Mouse (Mus musculus): Measurements from ENCODE around the gene Nav1. TPM values are rescaled to one million over a fixed set of nuclear protein-coding genes. Genes with fewer than 3 reads are reported as not detected.

The Nav1 gene
- polyA plus RNA-seq, 1 experiment from 2014 or later: 30.6 TPM

GRCm38 (mm10) chr1:135633478-135633877, 26.4 kb upstream of the Nav1 start:
- H3K9me3 ChIP-seq (replicated peaks): no peaks in the 10 kb centered on the region
- no peaks in the 10 kb centered on the region for H3K36me3 ChIP-seq (ENCODE audit: poor library complexity, severe bottlenecking)
- peaks cover 28% of the 10 kb centered on the region for H3K4me1 ChIP-seq
- 86% methylated on average over 4 of the region's 4 CpGs for WGBS
- no peak overlapping the region for H3K4me2 ChIP-seq
- H3K9ac ChIP-seq: no peak overlapping the region
- H3K4me3 ChIP-seq: no peak overlapping the region
- H3K27ac ChIP-seq: no peak overlapping the region
- no peaks in the 10 kb centered on the region for H3K27me3 ChIP-seq
- ATAC-seq: no peak

DNA sequence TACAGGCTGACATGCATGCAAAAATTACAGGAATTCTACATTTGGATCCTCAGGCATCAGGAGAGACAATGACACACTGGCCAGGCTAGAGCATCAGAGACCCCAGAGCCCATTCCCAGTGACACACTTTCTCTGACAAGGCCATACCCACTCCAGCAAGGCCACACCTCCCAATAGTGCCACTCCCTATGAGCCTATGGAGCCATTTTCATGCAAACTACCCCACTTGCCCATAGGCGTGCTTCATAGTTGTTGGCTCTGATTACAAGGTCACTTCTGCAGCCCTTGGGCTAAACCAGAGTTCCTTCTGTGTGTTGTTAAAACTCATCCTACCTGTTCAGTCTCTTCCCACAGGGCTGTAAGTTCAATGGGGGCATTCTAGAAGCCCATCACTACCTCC, 25.1 kb upstream of the Nav1 start:
- WGBS: 60% methylated on average over 1 of the region's 1 CpGs

DNA sequence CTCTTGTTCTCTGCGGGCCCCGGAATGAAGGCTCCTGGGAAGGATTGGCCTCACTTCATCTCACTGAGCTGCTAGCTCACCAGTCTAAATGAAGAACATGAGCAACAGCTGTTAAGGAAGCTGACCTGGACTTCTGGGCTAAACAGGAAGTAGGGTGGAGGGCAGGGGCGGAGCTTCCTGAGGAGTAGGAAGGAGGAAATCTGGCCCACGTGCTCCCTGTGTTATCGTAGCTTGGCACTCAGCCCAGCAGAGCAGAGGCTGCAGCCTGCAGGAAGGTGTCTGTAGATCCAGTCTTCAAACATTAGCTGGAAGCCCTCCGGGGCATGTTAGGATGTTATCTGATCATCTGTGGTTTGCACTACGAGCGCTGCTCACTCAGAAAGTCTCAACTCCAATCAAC, 24.4 kb upstream of the Nav1 start:
- WGBS: 80% methylated on average over 8 of the region's 8 CpGs
- Histone ChIP-seq H3K36me3 (ENCODE audit: poor library complexity, severe bottlenecking) (no peaks in the 10 kb centered on the region), H3K9me3 (replicated peaks) (no peaks in the 10 kb centered on the region), H3K9ac (no peak overlapping the region), H3K4me3 (no peak overlapping the region), H3K4me1 (peaks cover 12% of the 10 kb centered on the region), H3K4me2 (no peak overlapping the region), H3K27ac (no peak overlapping the region), H3K27me3 (no peaks in the 10 kb centered on the region)
- ATAC-seq: no peak

More for the DNA sequence above, 25.1 kb upstream of the Nav1 start:
- no peak for ATAC-seq
- H3K4me3 ChIP-seq: no peak overlapping the region
- no peak overlapping the region for H3K4me2 ChIP-seq
- H3K4me1 ChIP-seq: peaks cover 17% of the 10 kb centered on the region
- H3K36me3 ChIP-seq (ENCODE audit: poor library complexity, severe bottlenecking): no peaks in the 10 kb centered on the region
- no peak overlapping the region for H3K27ac ChIP-seq
- no peaks in the 10 kb centered on the region for H3K9me3 ChIP-seq (replicated peaks)
- no peak overlapping the region for H3K9ac ChIP-seq
- H3K27me3 ChIP-seq: no peaks in the 10 kb centered on the region

DNA sequence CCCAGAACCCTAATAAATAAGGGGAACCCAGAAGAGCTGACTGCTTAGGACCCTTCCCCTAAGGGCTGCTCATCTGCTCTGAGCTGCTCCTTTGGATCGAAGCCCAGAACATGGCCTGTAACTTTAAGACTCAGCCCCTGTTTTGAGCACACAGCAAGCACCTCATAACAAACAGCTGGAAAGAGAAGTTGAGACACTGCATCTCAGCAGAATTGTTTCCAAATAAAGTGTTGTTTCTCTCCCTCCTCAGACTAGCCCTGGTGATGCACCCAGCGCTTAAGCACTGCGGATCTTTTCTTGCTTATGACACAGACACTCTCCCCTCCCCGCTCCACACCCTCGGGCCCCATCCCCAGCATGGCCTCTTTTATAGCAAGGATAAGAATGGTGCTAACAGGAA, 22.8 kb upstream of the Nav1 start:
- H3K4me1 ChIP-seq: no peaks in the 10 kb centered on the region
- 74% methylated on average over 5 of the region's 5 CpGs for WGBS
- H3K36me3 ChIP-seq (ENCODE audit: poor library complexity, severe bottlenecking): no peaks in the 10 kb centered on the region
- no peak for ATAC-seq
- no peak overlapping the region for H3K27ac ChIP-seq
- H3K4me2 ChIP-seq: no peak overlapping the region
- H3K9me3 ChIP-seq (replicated peaks): no peaks in the 10 kb centered on the region
- H3K27me3 ChIP-seq: no peaks in the 10 kb centered on the region
- H3K4me3 ChIP-seq: no peak overlapping the region
- no peak overlapping the region for H3K9ac ChIP-seq

DNA sequence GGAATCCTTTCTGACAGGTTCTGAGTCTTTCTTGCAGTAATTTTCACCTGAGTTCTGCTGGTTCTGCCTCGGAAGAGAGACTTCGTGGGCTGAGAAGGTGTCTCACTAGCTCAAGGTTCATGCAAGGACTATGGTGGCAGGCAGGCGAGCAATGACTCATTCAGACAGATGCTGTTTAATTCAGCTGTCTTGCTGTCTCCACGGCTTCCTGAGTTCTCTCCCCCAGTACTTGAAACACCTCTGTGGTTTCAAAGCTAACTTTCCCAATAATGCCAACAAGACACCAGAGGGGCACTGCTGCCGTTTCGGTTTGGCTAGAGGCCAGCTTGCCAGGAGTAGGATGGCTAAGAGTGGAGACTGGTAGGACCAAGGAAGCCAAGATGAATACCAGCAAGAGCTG, 19.1 kb upstream of the Nav1 start:
- Histone ChIP-seq H3K4me2 (no peak overlapping the region), H3K4me1 (peaks cover 6% of the 10 kb centered on the region), H3K36me3 (ENCODE audit: poor library complexity, severe bottlenecking) (no peaks in the 10 kb centered on the region), H3K9me3 (replicated peaks) (no peaks in the 10 kb centered on the region), H3K27me3 (no peaks in the 10 kb centered on the region), H3K9ac (no peak overlapping the region), H3K4me3 (no peak overlapping the region), H3K27ac (no peak overlapping the region)
- WGBS: 82% methylated on average over 6 of the region's 6 CpGs
- no peak for ATAC-seq

- Histone ChIP-seq H3K4me3 (no peak overlapping the region), H3K36me3 (ENCODE audit: poor library complexity, severe bottlenecking) (no peaks in the 10 kb centered on the region), H3K4me1 (peaks cover 8% of the 10 kb centered on the region), H3K4me2 (no peak overlapping the region), H3K9me3 (replicated peaks) (no peaks in the 10 kb centered on the region), H3K27ac (no peak overlapping the region), H3K9ac (no peak overlapping the region), H3K27me3 (no peaks in the 10 kb centered on the region)
- 66% methylated on average over 3 of the region's 3 CpGs for WGBS
- no peak for ATAC-seq
Observed at GRCm38 (mm10) chr1:135625741-135626140, 18.6 kb upstream of the Nav1 start.

DNA sequence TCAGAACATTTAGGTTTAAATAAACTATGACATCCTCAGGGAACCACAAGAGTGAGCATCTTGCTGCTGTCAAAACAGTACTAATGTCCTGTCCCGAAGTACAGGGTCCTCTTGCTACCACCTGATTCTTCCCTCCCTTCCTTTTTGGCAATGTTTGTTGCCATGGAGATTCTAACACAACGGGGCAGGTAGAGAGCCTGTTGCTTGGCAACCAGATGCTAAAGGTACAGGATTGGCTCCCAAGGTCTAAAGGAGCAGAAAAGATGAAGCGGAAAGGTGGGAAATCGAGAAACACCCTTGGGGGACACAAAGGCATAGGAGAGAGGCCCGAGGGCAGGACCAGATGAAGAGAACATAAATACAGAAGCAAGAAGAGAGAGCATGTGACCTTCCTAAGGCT, 17.6 kb upstream of the Nav1 start:
- 58% methylated on average over 5 of the region's 5 CpGs for WGBS
- H3K27me3 ChIP-seq: no peaks in the 10 kb centered on the region
- peaks cover 15% of the 10 kb centered on the region for H3K4me1 ChIP-seq
- H3K4me2 ChIP-seq: no peak overlapping the region
- H3K27ac ChIP-seq: no peak overlapping the region
- H3K9me3 ChIP-seq (replicated peaks): no peaks in the 10 kb centered on the region
- H3K4me3 ChIP-seq: no peak overlapping the region
- ATAC-seq: no peak
- no peak overlapping the region for H3K9ac ChIP-seq
- no peaks in the 10 kb centered on the region for H3K36me3 ChIP-seq (ENCODE audit: poor library complexity, severe bottlenecking)

DNA sequence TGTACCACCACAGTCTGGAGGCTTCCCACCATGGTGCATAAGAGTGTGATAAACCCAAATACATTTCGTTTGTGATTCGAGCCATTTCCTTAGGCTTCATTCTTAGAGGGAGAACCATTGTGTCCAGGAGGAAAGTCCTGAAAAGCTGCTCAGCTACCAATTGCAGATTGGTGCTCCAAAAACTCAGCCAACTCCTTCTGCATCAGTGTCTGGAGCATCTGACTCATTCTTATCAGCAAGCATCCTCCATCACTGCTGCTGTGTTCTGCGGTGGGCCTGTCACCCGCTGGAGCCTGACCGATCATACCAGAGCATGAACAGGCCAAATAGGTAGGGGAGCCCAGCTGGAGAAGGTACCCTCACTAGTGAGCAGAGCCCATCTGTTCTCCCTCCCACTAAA, 16.0 kb upstream of the Nav1 start:
- Histone ChIP-seq H3K4me3 (no peak overlapping the region), H3K27ac (no peak overlapping the region), H3K36me3 (ENCODE audit: poor library complexity, severe bottlenecking) (no peaks in the 10 kb centered on the region), H3K9me3 (replicated peaks) (no peaks in the 10 kb centered on the region), H3K27me3 (no peaks in the 10 kb centered on the region), H3K4me1 (peaks cover 22% of the 10 kb centered on the region), H3K9ac (no peak overlapping the region), H3K4me2 (no peak overlapping the region)
- 90% methylated on average over 5 of the region's 5 CpGs for WGBS
- no peak for ATAC-seq

DNA sequence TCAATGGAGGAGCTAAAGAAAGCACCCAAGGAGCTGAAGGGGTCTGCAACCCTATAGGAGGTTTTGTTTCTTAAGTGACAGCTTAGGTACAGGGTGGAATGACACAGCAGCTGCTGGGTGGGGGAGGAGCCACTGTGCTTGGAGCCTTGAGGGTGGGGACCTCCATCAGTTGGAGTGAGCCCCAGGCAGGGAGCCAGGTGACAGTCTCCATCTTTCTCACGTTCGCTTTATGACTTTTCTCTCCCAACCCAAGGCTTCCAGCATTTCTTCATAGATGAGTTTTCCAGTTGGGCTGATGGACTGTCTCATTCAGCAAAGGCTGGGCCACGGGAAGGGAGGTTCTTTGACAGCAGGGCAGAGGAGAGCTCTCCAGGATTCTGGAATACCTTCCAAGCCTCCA, 14.2 kb upstream of the Nav1 start:
- Histone ChIP-seq H3K27ac (no peak overlapping the region), H3K27me3 (no peaks in the 10 kb centered on the region), H3K4me3 (no peak overlapping the region), H3K9me3 (replicated peaks) (no peaks in the 10 kb centered on the region), H3K36me3 (ENCODE audit: poor library complexity, severe bottlenecking) (no peaks in the 10 kb centered on the region), H3K4me2 (no peak overlapping the region), H3K4me1 (peaks cover 25% of the 10 kb centered on the region), H3K9ac (no peak overlapping the region)
- 36% methylated on average over 3 of the region's 3 CpGs for WGBS
- ATAC-seq: no peak

DNA sequence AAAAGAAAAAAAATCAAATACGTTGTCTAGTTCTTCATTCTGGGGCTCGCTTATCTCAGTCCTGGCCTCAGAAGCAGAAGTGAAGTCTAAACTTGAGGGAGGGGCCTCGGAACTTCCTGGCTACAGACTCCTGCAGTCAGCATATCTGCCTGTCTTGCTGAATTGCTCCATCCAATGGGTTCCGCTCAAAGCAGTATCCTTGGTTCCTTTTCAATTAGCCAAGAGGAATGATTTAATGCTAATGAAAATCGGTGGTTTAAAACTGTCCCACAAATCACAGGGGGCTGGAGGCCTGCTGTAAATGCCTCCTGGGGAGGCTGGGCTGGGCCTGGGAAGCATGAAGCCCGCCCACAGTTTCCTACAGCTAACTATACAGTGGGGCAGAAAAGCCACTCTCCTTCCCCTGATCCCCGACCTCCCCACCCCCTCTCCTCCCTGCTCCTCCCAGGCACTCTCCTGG, 12.9 kb upstream of the Nav1 start:
- Histone ChIP-seq H3K9ac (no peak overlapping the region), H3K4me3 (no peak overlapping the region), H3K4me1 (peaks cover 35% of the 10 kb centered on the region), H3K36me3 (ENCODE audit: poor library complexity, severe bottlenecking) (no peaks in the 10 kb centered on the region), H3K4me2 (no peak overlapping the region), H3K9me3 (replicated peaks) (no peaks in the 10 kb centered on the region), H3K27ac (no peak overlapping the region), H3K27me3 (no peaks in the 10 kb centered on the region)
- 18% methylated on average over 7 of the region's 7 CpGs for WGBS
- ATAC-seq: no peak

GRCm38 (mm10) chr1:135619130-135619529, 12.0 kb upstream of the Nav1 start:
- H3K9ac ChIP-seq: no peak overlapping the region
- WGBS: 36% methylated on average over 7 of the region's 7 CpGs

DNA sequence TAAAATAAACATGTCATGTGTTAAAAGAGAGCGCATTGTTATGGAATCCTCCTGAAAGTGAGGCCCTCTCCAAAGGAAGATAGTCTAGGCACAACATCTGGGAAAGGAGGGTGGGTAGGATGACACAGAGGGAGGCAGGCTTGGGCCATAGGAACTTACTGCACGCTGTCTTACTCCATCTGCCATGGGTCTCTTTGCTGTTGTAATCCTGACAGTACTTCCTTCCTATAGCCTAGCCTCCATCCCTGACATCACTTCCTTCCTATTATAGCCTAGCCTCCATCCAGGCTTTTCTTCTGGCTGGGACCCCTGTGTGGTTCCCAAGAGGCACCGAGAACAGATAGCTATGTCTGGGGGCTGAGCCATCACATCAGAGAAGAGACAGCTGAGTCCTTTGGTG, 10.2 kb upstream of the Nav1 start:
- H3K4me3 ChIP-seq: no peak overlapping the region
- no peaks in the 10 kb centered on the region for H3K27me3 ChIP-seq
- no peaks in the 10 kb centered on the region for H3K36me3 ChIP-seq (ENCODE audit: poor library complexity, severe bottlenecking)
- no peak overlapping the region for H3K9ac ChIP-seq
- ATAC-seq: no peak
- no peaks in the 10 kb centered on the region for H3K9me3 ChIP-seq (replicated peaks)
- no peak overlapping the region for H3K4me2 ChIP-seq
- WGBS: 91% methylated on average over 3 of the region's 3 CpGs
- no peak overlapping the region for H3K27ac ChIP-seq
- H3K4me1 ChIP-seq: peaks cover 35% of the 10 kb centered on the region

More at GRCm38 (mm10) chr1:135619130-135619529, 12.0 kb upstream of the Nav1 start:
- H3K27ac ChIP-seq: no peak overlapping the region
- no peaks in the 10 kb centered on the region for H3K27me3 ChIP-seq
- peaks cover 35% of the 10 kb centered on the region for H3K4me1 ChIP-seq
- H3K36me3 ChIP-seq (ENCODE audit: poor library complexity, severe bottlenecking): no peaks in the 10 kb centered on the region
- no peak for ATAC-seq
- no peaks in the 10 kb centered on the region for H3K9me3 ChIP-seq (replicated peaks)
- no peak overlapping the region for H3K4me3 ChIP-seq
- H3K4me2 ChIP-seq: no peak overlapping the region
